Mouse (Mus musculus): ENCODE measurements at regions not wholly inside any gene's neighbourhood (a gene's known extent, or its start where the extent isn't known, plus 50 kb on each side); places are given as distances from the start of the nearest gene placed in this dataset.
"Not testable (repeated sequence)": the region's sequence is repeated elsewhere in the genome, so short reads cannot be mapped to it uniquely, and the experiment has no call there.

DNA sequence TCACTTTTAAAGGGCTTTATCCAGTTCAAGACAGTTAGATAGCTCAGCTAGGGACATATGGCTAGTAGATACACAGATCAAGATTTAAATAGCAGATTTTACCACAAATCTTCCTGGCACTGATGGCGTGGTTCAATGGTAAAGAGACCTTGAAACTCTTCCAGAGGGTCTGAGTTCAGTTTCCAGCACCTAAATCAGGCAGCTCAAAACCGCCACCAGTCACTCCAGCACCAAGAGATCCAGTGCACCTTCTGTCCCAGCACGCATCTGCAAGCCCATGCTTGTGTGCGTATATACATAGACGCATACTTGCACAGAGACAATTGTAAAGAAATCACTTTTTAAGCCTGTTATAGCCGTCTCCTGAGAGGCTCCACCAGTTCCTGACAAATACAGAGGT is 454.0 kb upstream of the Jmjd1c start:
- DNase-seq, result no peak

DNA sequence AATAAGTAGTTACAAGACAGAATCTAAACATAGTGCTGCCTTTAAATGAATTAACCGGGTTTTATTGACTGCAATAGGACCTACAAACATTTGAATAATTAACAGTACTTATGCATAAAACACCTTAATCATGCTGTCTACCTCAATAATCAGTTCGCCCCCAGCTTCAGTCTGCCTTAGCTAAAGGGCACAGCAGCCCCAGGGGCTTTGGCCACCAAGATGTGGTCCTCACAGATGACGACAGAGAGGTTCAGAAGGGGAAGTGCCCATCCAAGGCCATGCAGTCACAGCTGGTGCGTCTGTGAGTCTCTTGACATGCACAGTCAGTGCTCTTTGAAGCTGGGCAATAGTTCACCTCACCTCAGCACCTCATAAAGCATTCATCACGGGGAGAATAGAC is 452.8 kb upstream of the Jmjd1c start:
- no peak for DNase-seq

DNA sequence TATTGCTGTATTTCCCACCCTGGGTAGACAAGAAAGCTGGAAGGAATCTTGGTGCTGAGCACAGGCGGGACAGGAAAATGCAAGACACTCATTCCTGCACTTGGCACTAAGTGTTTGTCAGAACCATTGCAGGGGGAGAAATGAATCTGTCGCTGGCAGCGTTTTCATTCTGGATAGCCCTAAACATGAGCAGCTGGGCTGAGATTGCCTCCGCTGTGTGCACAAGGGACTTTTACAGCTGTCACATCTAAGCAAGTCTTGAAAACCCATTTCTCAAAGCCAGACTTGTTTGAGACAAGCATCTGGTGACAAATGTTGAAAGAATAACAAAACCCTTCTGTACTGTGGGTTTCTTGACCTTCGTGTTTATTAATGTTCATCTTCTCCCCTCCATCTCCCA is 438.4 kb upstream of the Jmjd1c start:
- no peak for DNase-seq

DNA sequence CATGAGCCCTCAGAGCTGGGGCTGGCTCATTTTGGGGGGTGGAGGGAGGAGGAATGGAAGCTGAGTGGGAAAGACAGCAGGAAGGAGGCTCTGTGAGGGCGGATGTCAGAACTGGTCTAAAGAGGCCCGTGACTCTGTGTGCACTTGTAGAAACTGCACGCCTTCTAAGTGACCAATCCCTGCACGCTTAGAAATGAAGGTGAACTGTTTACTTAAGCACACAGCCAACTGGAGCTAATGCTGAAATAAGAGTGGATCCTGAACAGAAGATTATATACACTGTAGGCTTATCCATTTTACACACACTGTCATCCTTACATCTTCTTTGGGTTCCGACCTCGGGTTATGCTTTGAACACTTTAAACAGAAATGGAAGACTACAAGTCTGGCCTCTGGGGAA is 412.8 kb upstream of the Jmjd1c start:
- no peak for DNase-seq

DNA sequence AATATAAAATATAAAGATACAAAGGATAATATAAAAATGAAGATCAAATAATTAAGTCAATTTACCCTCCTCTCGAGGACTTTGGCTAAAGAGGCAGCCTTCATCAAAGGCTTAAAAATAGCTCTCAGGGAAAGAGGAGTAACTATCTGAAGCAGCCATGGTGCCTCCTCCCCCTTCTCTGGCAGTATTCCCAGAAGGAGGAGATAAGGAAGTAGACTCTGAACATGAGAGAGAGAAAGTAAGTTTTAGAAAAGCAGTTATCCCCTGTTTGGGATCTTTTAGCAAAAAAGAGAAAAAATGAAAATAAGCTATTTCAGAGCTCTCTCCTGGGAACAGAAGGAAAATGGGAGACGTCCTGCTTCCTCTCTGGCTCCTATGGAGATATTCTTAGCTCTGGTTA is 406.7 kb upstream of the Jmjd1c start:
- DNase-seq, result not testable (repeated sequence)

DNA sequence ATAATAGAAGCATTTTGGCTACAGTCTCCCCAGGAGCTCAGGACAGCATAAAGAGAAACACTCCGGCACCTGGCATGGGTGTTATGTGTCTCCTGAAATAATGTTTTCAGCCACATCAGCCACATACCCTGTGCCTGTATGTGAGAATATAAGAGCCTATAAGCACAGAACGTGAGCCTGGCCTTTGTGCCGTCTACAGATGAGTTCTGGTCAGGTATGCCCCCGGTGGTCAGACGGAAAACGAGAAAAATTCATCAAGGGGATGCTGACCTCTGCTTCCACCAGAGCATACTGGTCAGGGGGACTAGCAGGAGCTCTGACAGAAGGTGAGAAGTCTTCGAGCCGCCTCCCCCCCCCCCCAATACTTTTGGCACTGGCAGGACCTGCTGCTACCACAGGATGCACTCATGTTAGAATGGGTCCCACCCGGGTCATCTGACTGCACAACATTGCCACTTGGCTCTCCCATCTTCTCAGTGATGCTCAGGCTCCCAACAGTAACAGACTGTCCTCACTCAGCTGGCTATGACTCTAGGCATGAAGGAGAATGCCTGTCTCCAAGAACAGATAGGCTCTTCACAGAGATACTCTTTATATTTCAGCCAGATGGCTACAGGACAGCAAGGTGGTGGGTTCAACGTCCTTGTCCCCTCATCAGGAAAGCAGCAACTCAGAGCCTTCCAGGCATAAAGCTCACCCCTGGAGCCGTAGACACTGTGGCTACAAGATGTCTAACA is 401.2 kb upstream of the Jmjd1c start:
- DNase-seq, result no peak

DNA sequence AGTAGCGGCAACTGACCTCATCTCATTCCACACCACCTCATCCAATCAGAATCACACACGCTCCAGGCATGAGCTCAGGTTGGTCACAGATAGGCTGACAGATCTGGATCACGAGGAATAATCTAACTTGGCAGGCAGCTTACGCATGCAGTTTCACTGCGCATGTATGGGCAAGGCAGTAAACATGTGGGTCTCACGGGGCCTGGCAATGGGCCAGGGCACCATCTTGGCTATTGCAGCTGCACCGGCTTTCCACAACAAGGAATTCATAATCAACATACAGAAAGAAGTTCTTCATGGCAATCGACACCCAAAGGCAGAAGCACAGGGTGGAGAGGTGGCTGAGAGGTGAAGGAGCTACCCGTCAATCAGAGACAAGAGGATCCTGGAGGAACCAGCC is 381.0 kb upstream of the Jmjd1c start:
- not testable (repeated sequence) for DNase-seq

DNA sequence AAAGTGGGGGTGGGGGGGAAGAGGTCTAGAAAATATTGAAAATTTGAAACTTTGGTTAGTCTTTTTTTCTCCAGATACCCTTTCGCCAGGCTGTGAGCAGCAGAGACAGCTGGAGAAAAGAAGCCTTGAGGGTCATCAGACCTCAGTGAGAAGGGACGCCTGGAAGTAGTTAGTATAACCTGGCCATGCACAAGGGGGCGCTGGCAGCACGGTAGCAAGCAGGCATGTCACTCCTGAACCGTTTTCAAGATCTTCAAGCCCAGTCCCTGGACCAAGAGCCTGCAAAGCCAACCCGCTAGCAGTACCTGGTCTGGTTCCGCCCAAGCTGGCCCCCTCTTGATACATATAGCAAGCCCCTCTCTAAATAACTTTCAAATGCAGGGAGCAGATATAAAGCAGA is 378.0 kb upstream of the Jmjd1c start:
- peak; percentile 31 for DNase-seq

DNA sequence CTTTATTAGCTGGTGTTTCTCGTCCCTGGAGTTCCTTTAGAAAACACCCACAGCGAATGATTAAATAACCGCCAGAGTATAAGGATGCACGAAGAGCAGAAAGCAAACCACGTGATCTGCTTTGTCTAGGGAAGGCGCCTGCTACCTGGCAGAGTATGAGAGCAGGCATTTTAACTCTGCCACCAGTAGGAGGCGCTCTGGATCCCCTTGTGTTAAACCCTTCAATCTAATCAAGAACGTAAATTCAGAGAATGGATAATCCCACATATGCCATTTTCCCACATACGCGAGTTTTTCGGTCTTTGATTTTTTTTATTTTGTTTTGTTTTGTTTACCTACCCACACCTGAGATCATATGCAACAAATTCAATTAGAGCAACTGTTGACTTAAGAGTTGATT is 376.1 kb upstream of the Jmjd1c start:
- DNase-seq, result no peak

DNA sequence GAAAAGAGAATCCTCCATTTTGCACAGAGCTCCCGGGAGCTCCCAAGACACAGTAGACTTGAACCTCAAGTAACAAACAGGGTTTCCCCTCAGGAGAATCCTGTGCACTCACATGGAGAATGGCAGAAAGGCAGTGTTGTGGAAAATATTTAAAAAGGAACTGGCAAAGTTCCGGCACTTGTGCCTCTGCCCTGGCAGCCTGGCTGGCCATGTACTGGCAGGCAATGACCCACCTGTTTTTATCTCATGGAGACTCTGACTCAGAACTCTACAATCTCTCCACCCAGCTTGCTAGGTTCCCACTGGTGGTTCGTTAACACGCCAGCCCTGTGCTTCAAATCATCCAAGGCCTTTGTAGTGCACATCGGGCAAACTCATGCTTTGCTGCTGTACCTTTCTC is 362.3 kb upstream of the Jmjd1c start:
- no peak for DNase-seq

DNA sequence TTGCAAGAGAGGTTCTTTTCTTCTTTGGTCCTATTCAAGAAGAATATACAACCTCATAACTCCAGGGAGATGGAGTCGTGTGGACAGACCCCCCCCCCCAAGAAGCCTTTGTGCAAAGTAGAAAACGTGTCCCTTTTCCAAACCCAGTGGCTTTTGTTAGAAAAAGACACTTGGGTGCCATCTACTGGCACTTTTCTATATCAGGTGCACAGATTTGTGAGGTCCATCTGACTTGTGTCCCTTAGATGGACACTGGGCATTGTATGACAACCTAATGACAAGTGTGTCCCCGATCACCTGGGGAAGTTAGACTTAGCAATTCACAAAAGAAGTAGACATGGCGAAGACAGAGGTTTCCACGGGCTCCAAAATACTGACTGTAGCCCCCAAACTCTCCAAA is 361.1 kb upstream of the Jmjd1c start:
- peak; percentile 6 for DNase-seq

DNA sequence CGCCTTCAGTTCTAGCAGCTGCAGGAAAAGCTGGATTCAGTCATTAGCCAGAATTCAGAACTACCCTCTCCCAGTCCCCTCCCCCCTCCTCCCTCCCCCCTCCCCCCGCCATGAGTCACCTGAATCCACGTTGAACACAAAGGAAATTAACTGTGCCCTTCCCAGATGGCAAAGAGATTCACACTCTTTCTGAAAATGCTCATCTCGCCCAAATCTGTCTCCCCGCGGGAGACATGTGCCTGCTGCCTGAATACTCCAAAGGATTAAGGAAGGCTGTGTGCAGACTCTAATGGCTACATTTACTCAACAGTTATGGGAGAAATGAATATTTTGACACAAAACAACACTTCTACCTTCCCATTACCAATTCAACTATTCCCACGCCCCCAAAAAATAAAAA is 356.9 kb upstream of the Jmjd1c start:
- no peak for DNase-seq

DNA sequence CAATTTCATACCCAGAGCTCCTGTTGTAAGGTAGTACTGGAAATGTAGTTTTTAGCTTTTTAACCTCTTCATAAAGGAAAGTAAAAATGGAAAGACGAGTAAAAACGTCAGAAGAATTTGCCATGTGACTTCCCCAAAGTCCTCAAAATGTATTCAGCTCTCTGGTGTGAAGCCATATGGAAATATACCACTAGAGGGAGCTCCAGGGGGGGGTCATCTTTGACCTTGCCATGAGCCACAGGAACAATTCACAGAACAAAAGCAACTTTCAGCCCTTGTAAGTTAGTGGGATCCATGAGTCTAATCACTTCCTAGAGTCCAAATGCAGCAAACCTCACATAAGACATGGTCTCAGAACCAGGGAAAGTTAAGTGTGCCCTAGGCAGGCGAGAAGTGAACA is 354.1 kb upstream of the Jmjd1c start:
- DNase-seq, result peak; percentile 50

DNA sequence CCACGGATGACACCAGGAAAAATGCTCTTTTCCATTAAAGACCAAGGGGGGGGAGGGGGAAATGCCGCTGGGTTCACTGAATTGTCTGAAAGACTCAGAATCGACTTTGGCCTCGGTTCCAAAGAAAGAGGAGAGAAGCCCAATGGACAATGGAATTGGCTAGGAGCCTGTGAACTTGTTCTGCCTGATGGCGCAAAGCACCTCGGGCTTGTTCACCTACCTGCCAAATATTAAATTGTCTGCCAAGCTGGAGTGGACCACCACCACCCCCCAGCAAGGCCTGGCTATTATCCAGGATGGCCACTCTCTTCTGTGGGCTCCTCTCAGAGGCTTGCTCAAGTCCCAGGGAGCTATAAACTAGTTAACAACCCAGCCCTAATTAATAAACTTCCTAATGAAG is 352.7 kb upstream of the Jmjd1c start:
- DNase-seq, result no peak

DNA sequence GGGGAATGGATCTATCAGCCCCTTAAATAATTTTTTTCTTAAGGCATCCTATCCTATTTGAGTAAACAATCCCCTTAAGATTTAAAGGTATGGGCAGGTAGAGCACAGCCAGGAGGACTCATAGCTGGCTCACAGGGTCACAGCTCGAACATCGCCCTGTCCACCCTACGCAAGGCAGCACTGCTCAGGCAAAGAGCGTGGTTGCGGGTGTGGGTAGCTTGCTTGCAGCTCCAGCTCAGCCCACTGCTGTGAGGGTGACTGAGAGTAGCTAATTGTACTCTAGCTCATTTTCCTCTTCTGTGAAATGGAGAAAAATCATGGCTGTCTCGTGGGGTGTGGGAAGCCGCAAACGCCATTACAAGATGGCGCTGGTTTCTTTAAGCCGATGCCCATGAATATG is 350.1 kb upstream of the Jmjd1c start:
- no peak for DNase-seq

DNA sequence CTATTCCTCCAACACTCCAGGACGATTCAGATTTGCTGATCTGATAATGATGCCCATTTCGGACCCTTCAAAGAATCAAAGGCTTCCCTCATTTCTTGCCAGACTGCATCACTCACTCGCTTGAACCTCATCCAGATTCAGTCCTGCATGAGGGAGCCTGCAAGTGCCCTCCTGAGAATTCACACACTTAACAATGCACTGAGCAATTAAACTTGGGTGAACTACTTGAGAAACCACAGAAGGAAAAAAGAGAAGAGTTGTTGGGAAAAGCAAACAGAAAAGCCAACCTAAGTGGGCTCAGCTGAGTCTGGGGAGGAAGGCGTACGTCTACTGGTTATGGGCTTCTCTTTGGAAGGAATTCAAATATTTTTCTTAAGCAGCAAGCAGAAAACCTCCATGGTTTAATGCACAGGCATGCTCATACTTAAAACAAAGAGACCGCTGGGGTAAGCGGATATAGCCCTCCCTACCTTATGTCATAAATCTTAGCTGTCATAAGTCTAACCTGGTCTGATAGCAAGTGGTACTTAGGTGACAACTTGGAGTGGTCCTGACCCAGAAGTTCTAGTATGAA is 343.6 kb upstream of the Jmjd1c start:
- no peak for DNase-seq

DNA sequence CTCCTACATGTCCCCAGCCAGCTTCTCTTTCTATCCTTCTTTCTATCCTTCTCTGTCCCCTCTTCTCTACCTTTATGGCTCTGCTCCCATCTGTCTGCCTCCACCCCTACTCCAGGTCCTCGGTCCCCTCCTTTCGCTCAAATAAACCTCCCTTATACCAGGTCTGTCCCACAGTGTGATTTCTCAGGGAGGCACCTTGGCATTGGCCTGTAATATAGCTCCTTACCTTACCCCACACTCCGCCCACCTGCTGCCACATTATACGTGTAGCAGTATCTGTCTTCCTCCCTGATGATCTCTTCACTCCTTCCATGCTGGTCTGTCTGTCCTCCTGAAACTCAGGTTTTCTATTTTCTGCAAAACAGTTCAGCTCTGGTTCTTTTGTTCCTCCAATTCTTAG is 339.1 kb upstream of the Jmjd1c start:
- DNase-seq, result no peak

DNA sequence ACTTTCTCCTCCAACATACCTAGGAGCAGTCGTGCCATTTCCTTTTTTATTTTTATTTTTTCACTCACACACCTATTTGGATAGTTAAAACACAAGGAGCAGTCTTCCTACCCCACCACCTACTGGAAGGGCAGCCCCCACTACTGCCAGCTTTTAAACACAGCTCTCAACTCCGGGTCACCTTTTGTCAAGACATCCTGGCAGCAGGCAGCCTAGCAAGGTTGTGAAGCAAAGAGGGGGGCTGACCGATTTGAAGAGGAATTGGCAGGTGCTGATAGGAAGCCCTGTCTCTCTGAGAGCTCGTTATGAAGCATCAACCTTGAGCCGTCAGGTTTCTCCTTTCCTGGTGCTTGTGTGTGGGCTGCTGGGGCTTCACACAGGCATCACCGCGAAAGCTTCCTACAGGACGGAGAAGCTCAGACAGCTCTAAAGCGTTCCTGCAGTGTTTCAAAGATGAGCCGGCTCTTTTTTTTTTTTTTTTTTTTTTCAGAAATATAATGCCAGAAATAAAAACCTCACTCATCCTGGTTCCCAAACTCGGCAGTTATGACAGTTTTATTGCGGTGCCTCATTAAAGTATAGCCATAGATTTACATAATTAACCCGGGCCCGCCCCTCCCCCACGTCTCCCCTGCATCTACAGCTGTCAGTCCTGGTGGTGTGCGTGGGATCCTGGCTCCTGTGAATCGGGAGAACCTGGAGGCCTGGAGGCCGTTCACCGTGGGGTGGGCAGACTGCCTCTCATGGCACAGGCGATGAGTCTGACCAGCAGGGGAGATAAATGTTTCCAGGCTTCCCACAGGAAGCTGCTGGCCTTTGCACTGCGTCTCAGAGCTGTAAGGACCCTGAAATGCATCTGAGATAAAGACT is 325.5 kb upstream of the Jmjd1c start:
- DNase-seq, result no peak

DNA sequence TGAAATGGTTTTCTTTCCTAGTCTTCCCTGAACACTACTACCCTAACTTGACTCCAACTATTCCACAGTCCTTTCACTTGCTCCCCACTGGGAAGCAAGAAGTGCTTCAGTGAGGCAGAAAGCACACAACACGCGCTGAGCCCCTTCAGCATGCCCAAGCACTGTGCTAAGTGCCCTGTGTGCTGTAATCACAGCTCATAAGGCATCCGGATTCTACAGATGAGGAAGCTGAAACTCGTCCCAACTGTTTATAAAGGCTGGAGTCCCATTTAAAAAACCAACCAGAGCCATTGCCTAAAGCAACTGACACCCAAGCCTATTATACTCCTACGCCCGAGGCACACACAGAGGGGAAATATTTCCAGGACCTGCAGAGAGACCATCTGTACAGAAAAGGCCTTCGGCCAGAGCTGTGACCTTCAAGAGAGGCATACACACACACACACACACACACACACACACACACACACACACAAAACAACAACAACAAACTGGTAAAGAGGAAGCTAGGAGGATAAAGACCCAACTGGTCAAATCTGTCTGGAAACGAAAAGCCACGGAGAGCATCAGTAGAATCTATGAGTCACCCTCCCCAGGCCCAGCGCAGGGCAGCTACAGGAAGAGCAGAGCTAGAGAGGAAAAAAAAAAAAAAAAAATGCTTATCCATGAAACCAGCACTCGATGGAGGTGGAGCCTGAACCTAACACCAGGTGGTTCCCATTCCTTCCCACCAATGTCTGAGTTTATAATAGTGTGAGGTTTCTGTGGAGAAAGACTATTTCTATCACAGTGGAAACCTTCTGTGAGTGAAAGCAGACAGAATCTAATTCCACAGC is 315.4 kb upstream of the Jmjd1c start:
- no peak for DNase-seq

DNA sequence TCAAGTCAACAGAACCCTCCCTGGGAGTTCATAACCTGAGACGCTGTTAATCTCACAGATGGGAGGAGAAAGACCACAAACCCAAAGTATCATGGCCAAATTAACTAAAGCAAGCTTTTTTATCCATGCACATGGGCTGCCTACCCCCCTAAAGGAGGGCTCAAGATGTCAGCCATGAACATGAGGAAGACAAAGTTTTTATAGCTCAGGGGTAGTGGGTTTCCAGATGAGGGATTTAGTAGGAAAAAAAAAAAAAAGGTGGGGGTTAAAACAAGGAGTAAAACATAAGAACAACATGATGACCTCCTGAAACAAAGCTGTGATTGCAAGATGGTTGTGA is 314.8 kb upstream of the Jmjd1c start:
- no peak for DNase-seq

DNA sequence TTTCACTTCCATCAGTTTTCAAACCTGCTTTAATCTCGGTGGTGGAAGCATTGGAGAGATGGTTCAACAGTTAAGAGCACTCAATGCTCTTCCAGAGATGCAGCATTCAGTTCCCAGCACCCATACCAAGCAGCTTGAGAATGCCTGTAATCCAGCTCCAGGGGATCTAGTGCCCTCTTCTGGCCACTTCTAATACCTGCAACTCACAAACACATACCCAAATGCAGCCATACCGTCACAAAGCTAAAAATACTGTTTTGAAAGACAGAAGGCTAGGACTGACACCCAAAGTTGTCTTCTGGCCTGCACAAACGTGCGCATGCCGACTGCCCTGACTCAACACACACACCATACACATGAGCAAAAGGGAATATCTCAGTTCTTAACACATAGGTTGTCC is 313.9 kb upstream of the Jmjd1c start:
- no peak for DNase-seq

DNA sequence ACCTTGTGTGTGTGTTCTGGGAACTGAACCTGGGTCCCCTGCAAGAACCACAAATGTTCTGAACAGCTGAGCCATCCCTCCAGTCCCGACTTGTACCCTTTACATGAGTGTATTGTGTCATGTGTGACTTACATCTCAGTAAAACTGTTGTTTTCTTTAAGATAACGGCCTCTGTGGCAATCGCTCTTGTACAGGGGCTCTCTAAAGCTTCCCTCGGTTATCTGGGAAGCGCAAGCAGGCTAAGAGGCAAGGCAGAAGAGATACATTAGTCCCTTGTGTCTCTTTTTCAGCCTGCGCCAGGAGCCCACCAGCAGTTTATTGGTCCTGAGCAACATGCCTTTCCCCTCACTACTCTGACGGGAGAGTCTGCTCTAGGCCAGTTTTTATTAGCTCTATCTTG is 308.1 kb upstream of the Jmjd1c start:
- DNase-seq, result no peak

DNA sequence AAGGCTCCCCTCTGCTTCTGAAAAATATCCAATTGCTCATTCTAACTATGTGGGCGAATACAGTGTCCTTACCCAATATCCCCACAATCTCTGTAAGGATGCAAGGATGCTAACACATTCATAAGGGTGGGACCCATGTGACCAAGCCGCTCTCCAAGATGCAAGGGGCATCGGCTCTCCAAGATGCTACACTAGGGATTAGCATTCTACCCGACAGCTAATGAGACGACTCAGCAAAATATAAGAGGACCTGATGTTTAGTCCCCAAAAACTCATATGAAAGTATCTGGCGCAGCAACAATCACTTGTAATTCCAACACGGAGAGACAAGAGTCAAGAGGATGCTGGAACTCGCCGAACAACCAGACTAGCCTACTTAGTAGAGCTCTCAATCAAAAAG is 299.6 kb upstream of the Jmjd1c start:
- DNase-seq, result no peak
